Mouse (Mus musculus) fibroblast of lung, adult 2 months (primary cell): ENCODE measurements around the gene Tmed10.

Experiments
- DNase-seq: peaks from one replicate; pipeline ENCODE4 v3.0.0-alpha.2; 2011; ENCODE audit warnings: low read depth

Tmed10 gene

DNA sequence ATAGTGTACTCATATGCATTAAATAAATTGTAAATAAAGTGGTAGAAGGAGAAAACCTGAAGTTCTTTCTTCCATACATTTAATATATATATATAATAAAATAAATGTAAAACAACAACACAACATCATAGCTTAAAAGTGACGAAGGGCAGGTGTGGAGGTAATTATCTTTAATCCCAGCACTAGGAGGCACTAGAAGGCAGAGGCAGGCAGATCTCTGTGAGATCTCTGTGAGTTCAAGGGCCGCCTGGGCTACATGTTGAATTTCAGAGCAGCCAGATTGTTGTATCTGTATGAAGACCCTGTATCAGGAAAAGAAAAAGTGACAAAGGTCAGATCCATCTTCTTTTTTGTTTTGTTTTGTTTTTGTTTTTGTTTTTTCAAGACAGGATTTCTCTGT lies 3.6 kb upstream of the Tmed10 start:
- no peak for DNase-seq

DNA sequence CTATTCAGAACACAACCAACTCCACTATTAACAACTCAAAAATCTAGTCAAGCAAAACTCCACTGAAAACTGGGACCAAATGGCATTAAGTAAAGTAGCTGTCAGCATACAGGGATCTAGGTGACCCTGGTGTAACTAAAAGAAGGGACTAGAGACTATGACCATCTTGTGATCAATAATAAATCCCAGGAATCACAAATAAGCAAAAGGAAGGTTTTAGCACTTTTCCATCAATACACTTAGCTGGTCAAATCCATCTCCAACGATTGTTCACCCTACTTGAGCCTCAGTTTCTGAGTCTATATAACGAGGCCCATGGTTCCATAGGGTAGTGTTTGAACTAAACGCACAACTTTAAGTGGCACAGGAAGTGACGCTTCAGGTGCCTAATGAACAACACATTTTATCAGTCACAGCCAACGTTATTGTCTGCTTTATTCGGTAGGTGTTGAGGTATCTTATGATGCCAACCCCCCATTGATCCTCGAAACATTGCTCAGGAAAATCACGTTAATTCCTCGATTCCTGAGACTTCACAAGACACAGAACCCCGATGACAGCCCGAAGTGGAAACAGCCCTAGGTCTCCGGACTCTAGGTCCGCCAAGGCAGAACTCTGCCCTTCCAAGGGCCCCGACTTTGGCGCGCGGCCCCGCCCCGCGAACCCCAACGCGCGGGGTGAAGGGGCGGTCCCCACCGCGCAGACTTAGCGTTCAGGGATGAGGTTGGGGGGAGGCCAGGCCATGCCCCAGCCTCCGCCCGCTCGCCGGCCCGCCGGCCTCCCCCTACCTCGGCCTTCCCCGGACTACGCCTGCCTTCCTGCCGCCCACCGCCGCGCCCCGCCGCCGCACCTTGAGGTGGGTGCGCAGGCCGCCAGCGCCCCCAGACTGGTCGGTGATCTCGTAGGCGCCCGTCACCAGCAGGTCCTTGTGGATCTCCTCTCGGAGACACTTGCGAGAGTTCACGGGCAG lies 771 bp downstream of the Tmed10 start:
- no peak for DNase-seq

GRCm38 (mm10) chr12:85372068-85372665 lies 2.5 kb downstream of the Tmed10 start:
- no peak for DNase-seq

DNA sequence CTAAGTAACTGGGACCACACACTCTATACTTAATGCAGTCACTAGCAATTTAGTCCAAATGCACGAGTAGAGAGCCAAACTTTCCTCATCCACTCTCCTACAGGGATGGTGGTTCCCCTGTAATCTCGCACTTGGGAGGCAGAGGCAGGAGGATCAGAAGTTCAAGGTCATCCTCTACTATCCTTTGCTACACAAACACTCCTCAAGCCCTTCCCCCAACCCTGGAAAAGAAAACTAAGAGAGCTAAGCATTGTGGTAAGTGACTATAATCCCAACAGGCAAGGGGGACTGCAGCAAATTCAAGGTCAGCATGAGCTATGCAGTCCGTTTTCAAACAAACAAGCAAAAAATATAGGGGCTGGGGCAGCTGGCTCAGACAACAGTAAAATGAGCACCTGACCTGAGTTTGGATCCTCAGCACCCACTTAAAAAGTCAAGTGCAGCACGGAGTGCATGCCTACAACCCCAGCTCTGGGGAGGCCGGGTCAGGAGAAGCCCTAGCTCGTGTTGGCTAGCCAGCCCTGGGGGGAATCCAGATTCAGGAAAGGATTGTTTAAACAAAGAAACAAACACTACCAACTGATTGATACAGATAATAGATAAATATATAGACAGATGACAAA lies 6.1 kb downstream of the Tmed10 start:
- DNase-seq = no peak

DNA sequence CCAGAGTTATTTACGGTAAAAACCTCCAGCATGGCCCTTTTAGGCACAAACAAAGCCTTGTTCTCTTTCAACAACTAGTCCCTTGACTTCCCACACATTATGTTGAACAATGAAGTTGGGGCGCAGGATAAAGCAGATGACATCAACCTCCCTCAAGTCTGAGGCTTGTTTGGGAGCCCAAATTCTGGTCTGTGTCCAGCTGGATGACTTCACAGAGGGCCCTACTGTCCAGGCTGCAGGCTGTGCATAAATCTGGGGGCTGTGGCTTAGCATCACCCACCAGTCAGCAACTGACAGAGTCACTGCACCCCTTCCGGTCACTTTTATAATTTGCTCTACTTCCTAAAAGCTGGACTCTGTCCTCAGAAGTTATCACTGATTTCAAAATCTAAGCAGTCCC lies 8.4 kb downstream of the Tmed10 start:
- DNase-seq = peak; percentile 36

DNA sequence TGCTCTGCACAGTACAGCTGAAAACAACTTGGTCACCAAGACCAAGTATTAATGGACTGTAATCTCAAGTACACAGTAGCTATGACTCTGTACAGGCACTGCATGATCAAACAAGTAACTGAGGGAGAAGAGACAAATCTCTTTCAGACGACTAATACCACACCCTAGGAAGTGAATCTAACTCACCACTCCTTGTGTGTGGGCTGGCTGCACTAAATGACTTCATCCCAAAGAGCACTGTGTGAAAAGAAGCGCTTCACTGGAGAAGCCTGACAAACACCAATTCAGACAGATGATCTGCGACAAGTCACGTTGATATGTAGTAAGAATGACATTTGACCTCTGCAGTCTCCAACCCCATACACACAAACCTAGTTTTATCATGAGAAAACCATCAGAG lies 12.1 kb downstream of the Tmed10 start:
- DNase-seq = no peak

- no peak for DNase-seq
Observed at GRCm38 (mm10) chr12:85361580-85361979, 13.1 kb downstream of the Tmed10 start.

DNA sequence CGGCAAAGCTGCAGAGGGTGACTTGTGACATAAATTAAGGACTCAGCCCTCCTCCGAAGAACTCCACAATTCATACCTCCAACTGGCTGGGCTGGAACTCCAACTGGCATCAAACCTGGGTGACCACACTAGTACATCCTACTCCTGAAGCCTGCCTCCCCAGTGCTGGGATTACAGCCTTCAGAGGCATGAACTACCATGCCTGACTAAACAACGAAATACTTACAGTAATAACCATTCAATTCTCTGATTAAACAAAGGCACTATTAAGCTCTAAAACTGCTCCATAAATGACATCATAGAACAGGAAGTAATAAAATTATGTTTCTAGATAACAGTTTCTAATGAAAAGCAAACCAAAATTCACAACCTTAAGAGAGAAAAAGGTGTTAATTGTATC lies 13.5 kb downstream of the Tmed10 start:
- DNase-seq = no peak

GRCm38 (mm10) chr12:85354061-85354460 lies 20.6 kb downstream of the Tmed10 start:
- no peak for DNase-seq

GRCm38 (mm10) chr12:85350407-85351232 lies 24.0 kb downstream of the Tmed10 start:
- DNase-seq = peak; percentile 94

GRCm38 (mm10) chr12:85348338-85348737 lies 26.3 kb downstream of the Tmed10 start:
- no peak for DNase-seq

DNA sequence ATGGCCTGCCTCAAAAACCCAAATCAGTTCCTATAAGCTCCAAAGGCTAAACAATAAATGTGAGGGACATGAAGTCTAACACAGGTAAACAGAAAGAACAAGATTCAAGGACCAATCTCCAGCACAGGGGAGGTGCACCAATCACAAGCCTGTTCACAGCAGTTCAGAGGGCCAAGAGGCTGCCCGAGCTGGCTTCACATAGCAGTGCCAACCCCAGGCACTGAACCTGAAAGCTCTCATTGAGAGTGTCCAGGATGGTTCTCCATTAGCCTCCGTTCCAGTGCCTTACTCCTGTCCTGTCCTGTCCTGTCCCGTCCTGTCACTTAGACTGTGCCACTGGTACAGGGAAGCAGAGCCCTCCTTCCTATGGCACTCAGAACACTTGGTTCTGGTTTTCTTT lies 27.5 kb downstream of the Tmed10 start:
- DNase-seq = no peak

DNA sequence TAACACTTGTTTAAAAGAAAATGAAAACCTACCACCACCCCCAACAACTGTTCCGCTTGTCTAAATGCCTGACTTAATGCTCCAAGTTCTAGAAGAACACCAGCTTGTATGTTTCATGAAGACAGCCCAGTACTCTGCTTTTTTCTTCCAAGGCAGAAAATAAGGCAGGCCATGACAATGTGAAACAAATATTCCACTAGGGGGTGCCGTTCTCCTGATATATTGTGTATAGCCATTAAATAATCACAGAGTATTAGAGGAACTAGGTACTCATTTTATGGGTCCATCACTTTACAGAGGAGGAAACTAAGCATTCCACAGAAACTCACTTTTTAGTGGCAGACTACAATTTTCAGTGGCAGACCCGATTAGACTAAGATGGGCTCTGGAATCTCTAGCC lies 28.3 kb downstream of the Tmed10 start:
- DNase-seq = no peak

- DNase-seq = no peak
Observed at GRCm38 (mm10) chr12:85345559-85345958, 29.1 kb downstream of the Tmed10 start.

GRCm38 (mm10) chr12:85344252-85344651 lies 30.4 kb downstream of the Tmed10 start:
- no peak for DNase-seq

GRCm38 (mm10) chr12:85342310-85342709 lies 32.3 kb downstream of the Tmed10 start:
- no peak for DNase-seq

DNA sequence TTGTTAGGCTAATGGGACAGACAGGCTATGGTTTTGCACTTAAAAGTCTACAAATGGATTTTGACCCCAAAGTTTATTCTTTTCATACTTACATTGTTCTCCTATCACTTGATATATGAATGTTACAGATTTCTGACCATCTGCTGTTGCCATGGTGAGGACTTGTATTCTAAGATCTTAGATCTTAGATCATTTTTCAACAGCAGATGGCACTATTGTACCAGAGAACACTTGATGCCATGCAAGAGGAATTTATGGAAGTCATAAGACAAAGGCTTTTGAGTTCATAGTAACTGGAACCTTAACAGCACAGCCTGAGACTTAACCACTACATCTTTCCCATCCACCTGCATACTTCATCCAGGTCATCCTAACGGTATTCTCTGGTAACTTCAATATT lies 33.5 kb downstream of the Tmed10 start:
- DNase-seq = peak; percentile 60

DNA sequence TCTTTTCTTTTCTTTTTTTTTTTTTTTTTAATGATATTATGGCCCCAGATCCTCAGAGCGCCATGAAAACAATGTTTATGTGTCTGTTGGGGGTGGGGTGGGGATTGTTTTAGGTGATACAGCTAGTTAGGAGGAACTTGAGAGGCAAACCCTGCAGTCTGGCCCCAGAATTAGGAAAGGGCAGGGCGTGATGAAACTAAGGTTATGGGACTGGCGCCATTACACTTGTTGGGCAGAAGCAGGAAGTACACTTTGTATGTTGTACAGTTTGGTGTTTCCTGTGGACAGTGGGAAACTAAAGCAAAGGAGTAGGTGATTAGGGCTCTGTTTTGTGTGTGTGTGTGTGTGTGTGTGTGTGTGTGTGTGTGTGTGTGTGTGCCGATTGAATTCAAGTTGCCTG lies 34.7 kb downstream of the Tmed10 start:
- DNase-seq = no peak

GRCm38 (mm10) chr12:85339243-85339729 lies 35.4 kb downstream of the Tmed10 start, which contains the start of gene Nek9:
Gene Nek9, minus strand, starts transcription at chr12:85339362.
- peak; percentile 63 for DNase-seq

GRCm38 (mm10) chr12:85338815-85339214 lies 35.8 kb downstream of the Tmed10 start:
- no peak for DNase-seq

- DNase-seq = no peak
Observed at GRCm38 (mm10) chr12:85337567-85338311, 36.9 kb downstream of the Tmed10 start.
